Mouse (Mus musculus) CH12.LX (cell line): Measurements from ENCODE around the gene Fam19a5. TPM values are rescaled to one million over a fixed set of nuclear protein-coding genes. Genes with fewer than 3 reads are reported as not detected.

Experiments used
- DNase-seq: peaks from one replicate; pipeline ENCODE4 v3.0.0-alpha.2; 2013; ENCODE audit errors: extremely low read depth
- H3K27ac ChIP-seq: 2 replicates; pipeline ENCODE4 v1.5.1; 2012; ENCODE audit warnings: low read depth, mild to moderate bottlenecking, control low read depth, moderate library complexity; ENCODE audit not compliant: insufficient read depth
- H3K27me3 ChIP-seq: replicated peaks from 2 replicates; pipeline ENCODE3; 2012; ENCODE audit warnings: inconsistent platforms
- H3K36me3 ChIP-seq, 2 experiments: replicated peaks in 1 of 2; 2 replicates each; pipeline versions ENCODE3 to v1.6.1; 2012; ENCODE audit warnings: inconsistent platforms in 1 of 2, low read length in 1 of 2, mild to moderate bottlenecking in 1 of 2, mixed read lengths in 1 of 2, moderate library complexity in 1 of 2; ENCODE audit not compliant: control insufficient read depth in 1 of 2, insufficient read depth in 1 of 2
- H3K4me1 ChIP-seq, 2 experiments: 2 replicates each; pipeline ENCODE4 v1.6.1; 2012; ENCODE audit warnings: inconsistent platforms in 1 of 2, moderate library complexity in 1 of 2; ENCODE audit not compliant: insufficient read depth in 2 of 2, control insufficient read depth in 1 of 2
- H3K4me2 ChIP-seq: 2 replicates; pipeline ENCODE4 v1.6.1; 2012; ENCODE audit warnings: low read depth, mild to moderate bottlenecking, control low read depth; ENCODE audit not compliant: poor library complexity, insufficient read depth, severe bottlenecking
- H3K4me3 ChIP-seq, 3 experiments: fragments of 150-350 bp in 1 of 3; sonication (generic) in 1 of 3; replicated peaks in 1 of 3; 2 replicates each; pipeline versions ENCODE3 to v1.5.1; 2011 to 2012; ENCODE audit warnings: low read depth in 2 of 3, low read length in 2 of 3, mild to moderate bottlenecking in 2 of 3, moderate library complexity in 2 of 3, control low read depth in 1 of 3, improper control_type of control experiment in 1 of 3, inconsistent platforms in 1 of 3, mixed read lengths in 1 of 3; ENCODE audit not compliant: poor library complexity in 1 of 3
- H3K79me2 ChIP-seq: replicated peaks from 2 replicates; pipeline ENCODE4 v1.6.1; 2012; ENCODE audit warnings: mild to moderate bottlenecking, moderate library complexity; ENCODE audit not compliant: control insufficient read depth, poor library complexity, insufficient read depth, severe bottlenecking; ENCODE audit errors: extremely low read depth
- H3K9ac ChIP-seq: 2 replicates; pipeline ENCODE4 v1.6.1; 2012; ENCODE audit warnings: low read depth, mild to moderate bottlenecking, control low read depth, moderate library complexity; ENCODE audit not compliant: insufficient read depth
- H3K9me3 ChIP-seq: replicated peaks from 2 replicates; pipeline ENCODE3; 2012; ENCODE audit warnings: low read length, inconsistent platforms, mixed read lengths
- CHD1 ChIP-seq: IDR thresholded peaks from 2 replicates; pipeline ENCODE4 v1.6.1; 2012; ENCODE audit warnings: low read depth, low read length, improper control_type of control experiment, inconsistent platforms
- CHD2 ChIP-seq: IDR thresholded peaks from 2 replicates; pipeline ENCODE4 v1.6.1; 2011; ENCODE audit warnings: low read length, improper control_type of control experiment
- CTCF ChIP-seq, 2 experiments: IDR thresholded peaks in 1 of 2; conservative IDR thresholded peaks in 1 of 2; 2 replicates each; pipeline ENCODE4 v1.5.1; 2011 to 2012; ENCODE audit warnings: low read depth in 2 of 2, low read length in 2 of 2, improper control_type of control experiment in 1 of 2, inconsistent platforms in 1 of 2, mild to moderate bottlenecking in 1 of 2, moderate library complexity in 1 of 2
- ETS1 ChIP-seq: conservative IDR thresholded peaks from 2 replicates; pipeline ENCODE4 v1.6.1; 2012; ENCODE audit warnings: low read depth, mild to moderate bottlenecking, inconsistent platforms, low read length, improper control_type of control experiment, moderate library complexity
- GABPA ChIP-seq: IDR thresholded peaks from 2 replicates; pipeline ENCODE4 v1.6.1; 2012; ENCODE audit warnings: low read depth, low read length, improper control_type of control experiment, inconsistent platforms; ENCODE audit not compliant: insufficient replicate concordance
- HCFC1 ChIP-seq: IDR thresholded peaks from 2 replicates; pipeline ENCODE4 v1.6.1; 2012; ENCODE audit warnings: low read depth, mild to moderate bottlenecking, inconsistent platforms, low read length, improper control_type of control experiment
- IRF4 ChIP-seq: IDR thresholded peaks from 2 replicates; pipeline ENCODE4 v1.6.1; 2014; ENCODE audit warnings: low read depth, mild to moderate bottlenecking, inconsistent platforms, low read length, improper control_type of control experiment
- JUN ChIP-seq: IDR thresholded peaks from 2 replicates; pipeline ENCODE4 v1.6.1; 2011; ENCODE audit warnings: low read depth, mild to moderate bottlenecking, low read length, improper control_type of control experiment, moderate library complexity; ENCODE audit not compliant: insufficient read depth
- JUND ChIP-seq: conservative IDR thresholded peaks from 2 replicates; pipeline ENCODE4 v1.6.1; 2011; ENCODE audit warnings: low read depth, low read length, improper control_type of control experiment
- KAT2A ChIP-seq: IDR thresholded peaks from 2 replicates; pipeline ENCODE4 v1.6.1; 2012; ENCODE audit warnings: low read length, improper control_type of control experiment, inconsistent platforms; ENCODE audit not compliant: insufficient replicate concordance
- MAFK ChIP-seq: IDR thresholded peaks from 2 replicates; pipeline ENCODE4 v1.6.1; 2011; ENCODE audit warnings: low read length, improper control_type of control experiment; ENCODE audit not compliant: insufficient replicate concordance
- MAX ChIP-seq: IDR thresholded peaks from 2 replicates; pipeline ENCODE4 v1.6.1; 2011; ENCODE audit warnings: low read length, improper control_type of control experiment
- MEF2A ChIP-seq: IDR thresholded peaks from 2 replicates; pipeline ENCODE4 v1.6.1; 2014; ENCODE audit warnings: low read depth, mild to moderate bottlenecking, inconsistent platforms, low read length, improper control_type of control experiment, borderline replicate concordance
- MXI1 ChIP-seq: IDR thresholded peaks from 2 replicates; pipeline ENCODE4 v1.6.1; 2011; ENCODE audit warnings: mild to moderate bottlenecking, low read depth, low read length, improper control_type of control experiment
- NELFE ChIP-seq: IDR thresholded peaks from 2 replicates; pipeline ENCODE4 v1.6.1; 2011; ENCODE audit warnings: low read depth, low read length, improper control_type of control experiment
- POLR2AphosphoS2 ChIP-seq: IDR thresholded peaks from 2 replicates; pipeline ENCODE4 v1.6.1; 2011; ENCODE audit warnings: low read depth, low read length, improper control_type of control experiment
- RAD21 ChIP-seq: IDR thresholded peaks from 2 replicates; pipeline ENCODE4 v1.6.1; 2011; ENCODE audit warnings: low read depth, mild to moderate bottlenecking, low read length, improper control_type of control experiment, moderate library complexity
- RCOR1 ChIP-seq: conservative IDR thresholded peaks from 2 replicates; pipeline ENCODE4 v1.6.1; 2012; ENCODE audit warnings: low read depth, mild to moderate bottlenecking, inconsistent platforms, low read length, improper control_type of control experiment
- SIN3A ChIP-seq: IDR thresholded peaks from 2 replicates; pipeline ENCODE4 v1.6.1; 2012; ENCODE audit warnings: low read length, improper control_type of control experiment, inconsistent platforms
- SMC3 ChIP-seq: IDR thresholded peaks from 2 replicates; pipeline ENCODE4 v1.6.1; 2011; ENCODE audit warnings: low read depth, low read length, improper control_type of control experiment
- TBP ChIP-seq: conservative IDR thresholded peaks from 2 replicates; pipeline ENCODE4 v1.6.1; 2011; ENCODE audit warnings: low read depth, low read length, improper control_type of control experiment
- TCF12 ChIP-seq: IDR thresholded peaks from 2 replicates; pipeline ENCODE4 v1.6.1; 2014; ENCODE audit warnings: low read depth, mild to moderate bottlenecking, inconsistent platforms, low read length, improper control_type of control experiment
- UBTF ChIP-seq: IDR thresholded peaks from 2 replicates; pipeline ENCODE4 v1.6.1; 2012; ENCODE audit warnings: low read depth, mild to moderate bottlenecking, inconsistent platforms, low read length, improper control_type of control experiment, moderate library complexity
- USF1 ChIP-seq: IDR thresholded peaks from 2 replicates; pipeline ENCODE4 v1.6.1; 2014; ENCODE audit warnings: low read depth, mild to moderate bottlenecking, inconsistent platforms, low read length, improper control_type of control experiment
- ZC3H11A ChIP-seq: IDR thresholded peaks from 2 replicates; pipeline ENCODE4 v1.6.1; 2012; ENCODE audit warnings: low read depth, mild to moderate bottlenecking, inconsistent platforms, low read length, improper control_type of control experiment
- ZKSCAN1 ChIP-seq: IDR thresholded peaks from 2 replicates; pipeline ENCODE4 v1.6.1; 2012; ENCODE audit warnings: low read depth, inconsistent platforms, low read length, improper control_type of control experiment, borderline replicate concordance
- ZMIZ1 ChIP-seq: IDR thresholded peaks from 2 replicates; pipeline ENCODE4 v1.6.1; 2012; ENCODE audit warnings: low read depth, mild to moderate bottlenecking, inconsistent platforms, low read length, improper control_type of control experiment
- ZNF384 ChIP-seq: IDR thresholded peaks from 2 replicates; pipeline ENCODE4 v1.6.1; 2012; ENCODE audit warnings: low read depth, low read length, improper control_type of control experiment, inconsistent platforms
- dilution Hi-C: fragments of 300-500 bp; cut with MboI; formaldehyde crosslinking; loops from 2 replicates; pipeline ENCODE4 v1.14.3; 2020; ENCODE audit warnings: low sequenced_read_pairs; ENCODE audit not compliant: extremely low pct_unique_long_range_greater_than_20kb, extremely low pct_ligation_motif_present
- in situ Hi-C: fragments of 300-500 bp; cut with MboI; formaldehyde crosslinking; loops from 3 replicates; pipeline ENCODE4 v1.14.3; 2019; ENCODE audit warnings: low sequenced_read_pairs, low pct_ligation_motif_present, low pct_unique_long_range_greater_than_20kb, mixed read lengths
- polyA plus RNA-seq: library from polyadenylated mRNA; unstranded; fragments of >175 nt; gene quantifications from 2 replicates; pipeline ENCODE4 v1.2.1, GENCODE M21; 2012; ENCODE audit warnings: low read depth; ENCODE audit not compliant: insufficient read length
- total RNA-seq, 2 experiments: library from RNA; depleted of rRNA; stranded (reverse); fragments of 300-350 nt in 1 of 2; fragments of >200 nt in 1 of 2; gene quantifications; 2 replicates each; pipeline ENCODE4 v1.2.3; 2012 to 2014

The Fam19a5 gene
- total and polyA plus RNA-seq, 3 experiments: not detected

GRCm38 (mm10) chr15:87603316-87603715, 59.2 kb downstream of the Fam19a5 start:
- H3K27ac ChIP-seq: no peak overlapping the region
- H3K36me3 ChIP-seq: no peaks in the 10 kb centered on the region
- H3K27me3 ChIP-seq: no peaks in the 10 kb centered on the region
- no peak for DNase-seq
- TF ChIP-seq RAD21: no peak
- TF ChIP-seq KAT2A: no peak
- TF ChIP-seq JUND: no peak
- TF ChIP-seq MAX: no peak
- no peak for TF ChIP-seq ETS1
- TF ChIP-seq CHD2: no peak
- no peak for TF ChIP-seq ZC3H11A
- TF ChIP-seq NELFE: no peak
- no peak for TF ChIP-seq MAFK
- TF ChIP-seq MEF2A: no peak
- TF ChIP-seq RCOR1: no peak
- TF ChIP-seq SIN3A: no peak
- TF ChIP-seq TCF12: no peak
- no peak for TF ChIP-seq UBTF
- no peak for TF ChIP-seq MXI1
- no peak for TF ChIP-seq CTCF (conservative IDR thresholded peaks at IDR 0.05 in 1 of 2, IDR thresholded peaks at IDR 0.05 in 1 of 2; ENCODE audit: low read depth in 2 of 2, low read length in 2 of 2)
- TF ChIP-seq JUN: no peak
- peaks cover 94% of the 10 kb centered on the region for H3K9me3 ChIP-seq
- dilution Hi-C loops: no loop called here
- no peaks in the 10 kb centered on the region for H3K4me1 ChIP-seq
- in situ Hi-C loops: no loop called here
- no peak overlapping the region for H3K4me2 ChIP-seq
- no peak overlapping the region for H3K9ac ChIP-seq
- no peak overlapping the region for H3K4me3 ChIP-seq
- no peaks in the 10 kb centered on the region for H3K79me2 ChIP-seq

- no peak overlapping the region for H3K27ac ChIP-seq
- H3K27me3 ChIP-seq: no peaks in the 10 kb centered on the region
- DNase-seq: no peak
- dilution Hi-C loops (no loop called here), in situ Hi-C loops (no loop called here)
- no peak overlapping the region for H3K4me3 ChIP-seq
- H3K79me2 ChIP-seq: no peaks in the 10 kb centered on the region
- peaks cover 94% of the 10 kb centered on the region for H3K9me3 ChIP-seq
- no peak overlapping the region for H3K9ac ChIP-seq
- H3K4me1 ChIP-seq: no peaks in the 10 kb centered on the region
- TF ChIP-seq ZNF384 (no peak), IRF4 (no peak), ZKSCAN1 (no peak), JUN (no peak), POLR2AphosphoS2 (no peak), RAD21 (no peak), ZC3H11A (no peak), MEF2A (no peak), RCOR1 (no peak), SIN3A (no peak), SMC3 (no peak), ZMIZ1 (no peak), MXI1 (no peak), GABPA (no peak), HCFC1 (no peak), ETS1 (no peak), CHD2 (no peak), USF1 (no peak), CHD1 (no peak), TBP (no peak)
- no peak overlapping the region for H3K4me2 ChIP-seq
- H3K36me3 ChIP-seq: no peaks in the 10 kb centered on the region
Observed at GRCm38 (mm10) chr15:87605504-87606280, 61.6 kb downstream of the Fam19a5 start.
